Mouse (Mus musculus) c-Kit-positive CD71-positive TER-119-positive erythroid progenitor cells, embryonic 14.5 days (primary cell): ENCODE data around the gene Pcgf1.
A peak's percentile ranks its signal among the peaks of the same experiment; 100 is the strongest.

ENCODE experiments used
- DNase-seq: peaks from one replicate; pipeline ENCODE4 v3.0.0-alpha.2; 2013; ENCODE audit warnings: low spot score

The Pcgf1 gene

DNA sequence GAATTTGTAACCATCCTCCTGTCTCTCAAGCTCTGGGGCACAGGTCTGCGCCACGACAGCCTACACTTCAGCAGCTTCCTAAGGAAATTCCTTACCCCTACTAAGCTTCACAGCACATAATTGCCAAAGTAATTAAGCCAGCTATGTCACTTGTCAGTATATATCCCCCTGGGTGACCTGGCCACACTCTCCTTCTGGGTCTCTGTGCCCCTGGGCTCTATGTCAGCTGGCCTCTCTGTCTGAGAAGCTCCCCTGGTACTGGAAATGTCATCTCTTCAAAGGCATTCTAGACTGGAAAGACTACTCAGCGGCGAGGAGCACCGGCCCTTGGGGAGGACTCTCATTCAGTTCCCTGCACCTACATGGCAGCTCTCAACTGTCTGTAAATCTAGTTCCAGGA, 45.3 kb downstream of the Pcgf1 start:
- DNase-seq, result no peak

DNA sequence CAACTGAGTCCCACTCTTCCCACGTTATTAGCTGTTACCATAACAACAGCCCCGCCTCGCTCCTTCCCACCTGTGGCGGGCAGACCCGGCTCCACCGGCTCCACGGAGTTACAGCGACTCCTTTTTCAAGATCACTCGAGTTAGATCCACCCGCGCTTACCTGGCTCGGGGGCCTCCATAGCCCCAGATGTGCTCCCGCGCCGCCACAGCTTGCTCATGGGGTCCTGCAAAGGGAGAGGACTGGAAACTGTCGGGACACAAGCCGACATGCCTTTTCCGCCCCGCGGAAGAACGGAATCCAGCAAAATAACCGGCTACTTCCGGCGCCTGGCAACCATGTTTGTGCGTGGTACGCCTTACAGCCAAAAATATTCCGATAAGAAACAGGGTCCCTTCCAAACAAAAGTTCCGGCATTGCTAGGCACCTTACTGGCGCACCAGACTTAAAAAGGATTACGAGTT, 47.2 kb downstream of the Pcgf1 start:
- DNase-seq, result peak; percentile 94

DNA sequence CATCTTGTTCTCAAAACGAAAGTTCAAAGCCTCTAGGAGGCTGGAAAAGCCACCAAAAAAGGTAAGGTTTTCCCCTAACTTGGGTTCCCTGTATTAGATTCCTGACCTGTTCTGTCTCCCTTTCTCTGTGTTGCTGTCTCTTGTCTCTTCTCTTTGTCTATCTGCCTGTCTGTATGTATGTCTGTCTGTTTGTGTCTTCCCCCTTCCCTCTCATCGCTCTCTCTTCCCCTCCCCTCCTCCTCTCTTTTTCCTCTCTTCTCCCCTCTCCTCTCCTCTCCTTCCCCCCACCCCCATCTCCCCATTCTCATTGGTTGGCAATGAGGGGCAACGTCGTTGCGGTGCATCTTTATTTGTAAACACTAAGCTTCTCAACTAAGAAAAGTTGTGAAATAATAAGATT, 47.7 kb downstream of the Pcgf1 start, which contains the start of gene Ino80b:
TSS of gene Ino80b (minus strand) at position 101 of the 400 bp plus-strand sequence.
- DNase-seq, result no peak

DNA sequence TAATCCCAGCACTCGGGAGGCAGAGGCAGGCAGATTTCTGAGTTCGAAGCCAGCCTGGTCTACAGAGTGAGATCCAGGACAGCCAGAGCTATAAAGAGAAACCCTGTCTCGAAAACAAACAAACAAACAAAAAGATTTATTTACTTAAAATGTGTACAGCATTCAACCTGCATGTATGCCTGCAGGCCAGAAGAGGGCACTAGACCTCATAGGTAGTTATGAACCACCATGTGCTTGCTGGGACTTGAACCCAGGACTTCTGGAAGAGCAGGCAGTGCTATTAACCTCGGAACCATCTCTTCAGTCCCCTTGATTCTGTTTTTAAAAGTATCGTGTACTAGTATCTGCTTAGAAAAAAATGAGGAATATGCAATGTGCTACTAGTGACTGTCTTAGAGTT, 49.8 kb downstream of the Pcgf1 start:
- DNase-seq, result no peak
